Mouse (Mus musculus) liver, postnatal 0 days (tissue): ENCODE results near the gene Klk1b8. TPM values are rescaled to one million over a fixed set of nuclear protein-coding genes. Genes with fewer than 3 reads are reported as not detected.
"Not testable (repeated sequence)": the region's sequence is repeated elsewhere in the genome, so short reads cannot be mapped to it uniquely, and the experiment has no call there.

Experiments
- ATAC-seq: fragments of 200-750 bp; cut with Nextera tagmentation; 2 replicates; pipeline ENCODE4 v1.8.0; 2017; ENCODE audit warnings: mild to moderate bottlenecking, moderate library complexity
- DNase-seq: peaks from one replicate; pipeline ENCODE4 v3.0.0-alpha.2; 2016
- H3K27ac ChIP-seq: fragments of 300-500 bp; sonication (generic); 2 replicates; pipeline ENCODE4 v1.5.1; 2014; ENCODE audit warnings: antibody characterized with exemption, moderate library complexity, mild to moderate bottlenecking, low read depth
- H3K27me3 ChIP-seq: fragments of 300-500 bp; sonication (generic); 2 replicates; pipeline ENCODE4 v1.6.1; 2014; ENCODE audit warnings: low read length, control low read depth, mixed read lengths; ENCODE audit not compliant: insufficient read depth
- H3K36me3 ChIP-seq: fragments of 300-500 bp; sonication (generic); replicated peaks from 2 replicates; pipeline ENCODE4 v1.6.1; 2014; ENCODE audit warnings: mild to moderate bottlenecking, control low read depth, low read length, moderate library complexity, mixed read lengths; ENCODE audit not compliant: insufficient read depth
- H3K4me1 ChIP-seq: fragments of 300-500 bp; sonication (generic); 2 replicates; pipeline ENCODE4 v1.6.1; 2014; ENCODE audit warnings: antibody characterized with exemption, mild to moderate bottlenecking, control low read depth; ENCODE audit not compliant: insufficient read depth
- H3K4me2 ChIP-seq: fragments of 300-500 bp; sonication (generic); 2 replicates; pipeline ENCODE4 v1.6.1; 2014; ENCODE audit warnings: low read depth, mild to moderate bottlenecking, low read length, moderate library complexity, mixed read lengths
- H3K4me3 ChIP-seq: fragments of 300-500 bp; sonication (generic); 2 replicates; pipeline ENCODE4 v1.5.1; 2014; ENCODE audit warnings: low read depth, low read length
- H3K9ac ChIP-seq: fragments of 300-500 bp; sonication (generic); replicated peaks from 2 replicates; pipeline ENCODE4 v1.6.1; 2014; ENCODE audit warnings: mild to moderate bottlenecking, moderate library complexity
- H3K9me3 ChIP-seq: fragments of 300-500 bp; sonication (generic); 2 replicates; pipeline ENCODE4 v1.6.1; 2016; ENCODE audit warnings: mild to moderate bottlenecking, control low read depth, low read length, mixed read lengths
- CTCF ChIP-seq: sonication (generic); IDR thresholded peaks from 2 replicates; pipeline ENCODE4 v1.5.1; 2016; ENCODE audit warnings: antibody characterized with exemption, low read depth
- EP300 ChIP-seq: IDR thresholded peaks from 2 replicates; pipeline ENCODE4 v1.6.1; 2016; ENCODE audit warnings: antibody characterized with exemption, low read depth, mild to moderate bottlenecking
- WGBS: fragments of 180-500 bp; shearing (Covaris S2); extraction: QIAGEN DNeasy Blood & Tissue Kit; methylation state at CpG from one replicate; pipeline ENCODE4 v1.1.7; 2014; ENCODE audit not compliant: insufficient replicate concordance; 5-methylcytosine and 5-hydroxymethylcytosine counted together
- polyA plus RNA-seq: library from polyadenylated mRNA; unstranded; fragments of >200 nt; fragmentation: Nextera tagmentation; extraction: Ambion mirVana; gene quantifications from 2 replicates; pipeline ENCODE4 v1.2.1, GENCODE M21; 2015

Klk1b8 gene
- polyA plus RNA-seq, 1 experiment from 2014 or later: not detected

GRCm38 (mm10) chr7:43936551-43936950, 13.9 kb upstream of the Klk1b8 start:
- Histone ChIP-seq H3K4me2 (no peak overlapping the region), H3K9ac (no peak overlapping the region), H3K27me3 (no peaks in the 10 kb centered on the region), H3K4me3 (no peak overlapping the region), H3K36me3 (no peaks in the 10 kb centered on the region), H3K9me3 (no peaks in the 10 kb centered on the region), H3K4me1 (no peaks in the 10 kb centered on the region), H3K27ac (no peak overlapping the region)
- WGBS: 79% methylated on average over 14 of the region's 14 CpGs
- no peak for ATAC-seq
- DNase-seq: no peak
- TF ChIP-seq CTCF (no peak), EP300 (no peak)

- not testable (repeated sequence) for H3K4me2 ChIP-seq, H3K4me3 ChIP-seq, H3K27me3 ChIP-seq, H3K27ac ChIP-seq, DNase-seq, H3K9ac ChIP-seq, H3K4me1 ChIP-seq, ATAC-seq, H3K9me3 ChIP-seq, H3K36me3 ChIP-seq
- WGBS: 61% methylated on average over 3 of the region's 3 CpGs
Observed at GRCm38 (mm10) chr7:43942293-43942692, 8.2 kb upstream of the Klk1b8 start.

GRCm38 (mm10) chr7:43944727-43945264, 5.7 kb upstream of the Klk1b8 start:
- ATAC-seq (no peak), DNase-seq (no peak)
- 74% methylated on average over 3 of the region's 3 CpGs for WGBS
- Histone ChIP-seq H3K27ac (no peak overlapping the region), H3K9ac (no peak overlapping the region), H3K4me1 (no peaks in the 10 kb centered on the region), H3K27me3 (no peaks in the 10 kb centered on the region), H3K4me2 (no peak overlapping the region), H3K36me3 (no peaks in the 10 kb centered on the region), H3K4me3 (no peak overlapping the region), H3K9me3 (no peaks in the 10 kb centered on the region)
- no peak for TF ChIP-seq EP300
- TF ChIP-seq CTCF: no peak

- no peaks in the 10 kb centered on the region for H3K27me3 ChIP-seq
Observed at GRCm38 (mm10) chr7:43952703-43953102, 2.2 kb downstream of the Klk1b8 start.

DNA sequence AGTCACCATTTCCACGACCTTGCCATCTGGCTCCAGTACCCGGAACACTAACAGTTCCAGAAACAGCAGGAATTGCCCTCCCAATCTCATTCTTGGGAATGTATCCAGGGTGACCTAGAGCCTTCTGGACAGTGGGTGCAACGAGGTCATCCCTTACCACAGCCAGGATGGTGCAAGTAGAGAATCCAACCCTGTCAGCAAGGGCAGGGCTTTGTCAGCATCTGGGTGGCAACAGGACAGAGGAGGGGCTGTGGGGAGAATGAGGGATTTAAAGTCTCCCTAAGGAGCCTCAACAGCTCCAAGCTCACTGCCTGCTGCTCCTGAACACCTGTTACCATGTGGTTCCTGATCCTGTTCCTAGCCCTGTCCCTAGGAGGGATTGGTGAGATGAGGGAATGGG, 16.0 kb downstream of the Klk1b8 start, which contains the start of gene Klk1b1:
Klk1b1 (plus strand) TSS at position 301 of the 400 bp plus-strand sequence.
- Histone ChIP-seq H3K4me1 (no peaks in the 10 kb centered on the region), H3K36me3 (no peaks in the 10 kb centered on the region), H3K27me3 (no peaks in the 10 kb centered on the region), H3K9ac (no peak within 1 kb of the TSS), H3K9me3 (no peaks in the 10 kb centered on the region), H3K4me3 (no peak within 1 kb of the TSS), H3K27ac (no peak within 1 kb of the TSS), H3K4me2 (no peak within 1 kb of the TSS)
- WGBS: 51% methylated on average over 3 of the region's 3 CpGs
- ATAC-seq (no peak), DNase-seq (no peak)
- TF ChIP-seq EP300: no peak
- TF ChIP-seq CTCF: no peak

More at GRCm38 (mm10) chr7:43952703-43953102, 2.2 kb downstream of the Klk1b8 start:
- ATAC-seq (no peak), DNase-seq (no peak)
- H3K36me3 ChIP-seq: no peaks in the 10 kb centered on the region
- H3K27ac ChIP-seq: no peak overlapping the region
- H3K4me1 ChIP-seq: no peaks in the 10 kb centered on the region
- no peak overlapping the region for H3K4me2 ChIP-seq
- TF ChIP-seq CTCF: no peak
- no peak for TF ChIP-seq EP300
- 54% methylated on average over 4 of the region's 4 CpGs for WGBS
- H3K9me3 ChIP-seq: no peaks in the 10 kb centered on the region
- no peak overlapping the region for H3K4me3 ChIP-seq
- no peak overlapping the region for H3K9ac ChIP-seq

DNA sequence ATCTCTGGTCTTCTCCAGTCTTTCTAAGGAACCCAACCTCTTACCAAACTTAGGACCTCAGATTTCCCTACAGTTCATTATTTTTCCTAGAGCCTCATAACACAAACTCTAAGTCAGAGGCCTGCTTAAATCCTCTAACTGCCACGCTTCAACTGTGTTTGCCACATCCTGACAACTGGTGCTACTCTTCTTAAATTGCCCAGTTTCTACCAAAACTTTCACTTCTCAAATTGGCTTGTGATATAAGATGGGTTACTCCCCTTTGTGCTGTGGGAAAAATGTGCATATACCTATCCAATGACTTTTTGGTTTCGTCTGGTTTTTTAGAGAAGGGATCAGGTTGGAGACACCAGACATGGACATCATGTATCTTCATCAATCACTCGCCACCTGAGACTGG, 16.6 kb downstream of the Klk1b8 start:
- Histone ChIP-seq H3K27me3 (no peaks in the 10 kb centered on the region), H3K9ac (no peak overlapping the region), H3K4me3 (no peak overlapping the region), H3K27ac (no peak overlapping the region), H3K4me1 (no peaks in the 10 kb centered on the region), H3K9me3 (no peaks in the 10 kb centered on the region), H3K4me2 (no peak overlapping the region), H3K36me3 (no peaks in the 10 kb centered on the region)
- DNase-seq: no peak
- 63% methylated on average over 3 of the region's 3 CpGs for WGBS
- TF ChIP-seq EP300 (no peak), CTCF (no peak)
- ATAC-seq: no peak

GRCm38 (mm10) chr7:43967612-43968011, 17.1 kb downstream of the Klk1b8 start:
- no peaks in the 10 kb centered on the region for H3K9me3 ChIP-seq
- H3K9ac ChIP-seq: no peak overlapping the region
- no peak overlapping the region for H3K4me3 ChIP-seq
- ATAC-seq (no peak), DNase-seq (no peak)
- no peak overlapping the region for H3K27ac ChIP-seq
- H3K4me2 ChIP-seq: no peak overlapping the region
- no peaks in the 10 kb centered on the region for H3K36me3 ChIP-seq
- H3K4me1 ChIP-seq: no peaks in the 10 kb centered on the region
- TF ChIP-seq EP300 (no peak), CTCF (no peak)
- WGBS: 63% methylated on average over 2 of the region's 2 CpGs
- no peaks in the 10 kb centered on the region for H3K27me3 ChIP-seq

- DNase-seq, H3K4me1 ChIP-seq, H3K4me2 ChIP-seq, ATAC-seq, H3K27ac ChIP-seq, H3K9me3 ChIP-seq, H3K36me3 ChIP-seq, H3K27me3 ChIP-seq, H3K4me3 ChIP-seq, H3K9ac ChIP-seq: not testable (repeated sequence)
- 59% methylated on average over 1 of the region's 1 CpGs for WGBS
Observed at GRCm38 (mm10) chr7:43975761-43976160, 25.3 kb downstream of the Klk1b8 start, which contains the start of gene Klk1b9. Gene Klk1b9, plus strand, starts transcription at chr7:43976061.
